In the genomic region with DNA sequence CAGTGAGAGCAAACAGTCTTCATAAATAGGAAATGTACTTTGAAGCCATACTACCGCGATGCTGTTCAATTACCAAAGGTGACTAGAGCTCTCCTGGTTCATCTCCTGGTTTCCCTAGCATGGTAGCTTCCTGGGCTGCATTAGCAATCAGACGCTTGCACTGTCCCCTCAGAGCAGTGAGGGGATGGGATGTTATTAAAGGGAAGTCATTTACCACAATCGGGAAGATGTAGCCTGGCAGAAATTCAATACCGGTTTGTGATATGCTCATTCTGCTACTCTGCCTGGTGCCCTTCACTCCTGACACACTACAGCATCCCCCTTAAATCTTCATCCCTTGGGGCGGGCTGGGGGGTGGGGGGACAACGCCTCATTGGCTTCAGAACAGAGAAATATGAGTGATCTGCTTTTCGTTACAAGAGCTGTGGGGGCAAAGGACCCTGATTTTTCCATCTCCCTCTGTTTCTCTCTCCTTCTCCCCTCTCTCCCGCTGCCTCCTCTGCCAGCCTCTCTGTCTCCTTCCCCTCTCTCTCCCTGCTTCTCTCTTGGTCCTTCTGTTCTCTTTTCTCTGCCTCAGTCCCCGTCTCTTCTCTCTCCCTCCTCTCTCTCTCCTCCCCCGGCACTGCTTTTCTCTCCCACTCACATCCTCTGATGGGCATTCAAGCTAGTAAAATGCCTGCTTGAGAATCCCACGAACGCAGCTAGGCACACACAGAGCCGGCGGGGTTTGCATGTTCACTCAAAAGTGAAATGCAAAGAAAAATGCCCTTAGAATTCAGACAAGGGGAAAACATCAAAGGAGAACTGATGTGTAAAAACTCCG, we compare ENCODE assay signal across 8 mouse cellular contexts. TPM values are rescaled to one million over a fixed set of nuclear protein-coding genes. Genes with fewer than 3 reads are reported as not detected.
DNase-seq lines count a peak whose midpoint lies in the region; ATAC-seq and TF ChIP-seq lines count a peak whose summit lies in the region.

No protein-coding gene starts in this region.

- H3K4me1 ChIP-seq in kidney, adult 2 months (ENCODE audit: control insufficient read depth, insufficient read depth, low read length) = no peaks in the 10 kb centered on the region; the same call in 1 of the 2 replicates
- H3K4me1 ChIP-seq in forebrain, embryonic 16.5 days (replicated peaks; ENCODE audit: control insufficient read depth, insufficient read depth, low read length) = 0 out of 2 replicates have a peak, but pooled peaks cover 12% of the 10 kb centered on the region
- H3K4me1 ChIP-seq in midbrain, embryonic 16.5 days (ENCODE audit: control insufficient read depth, insufficient read depth, low read length) = peaks cover 17% of the 10 kb centered on the region

- WGBS in kidney, adult 2 months = 6% methylated on average over 16 of the region's 16 CpGs
- 7% methylated on average over 16 of the region's 16 CpGs for WGBS in forebrain, embryonic 16.5 days
- 7% methylated on average over 16 of the region's 16 CpGs for WGBS in midbrain, embryonic 16.5 days

- H3K4me3 ChIP-seq in kidney, adult 2 months (ENCODE audit: insufficient read depth, low read depth, low read length) = peak overlapping the region; percentile 13
- H3K4me3 ChIP-seq in forebrain, embryonic 16.5 days (replicated peaks; ENCODE audit: low read length) = peak overlapping the region; percentile 47
- H3K4me3 ChIP-seq in left cerebral cortex, adult 2 months = peak overlapping the region; percentile 62
- H3K4me3 ChIP-seq in midbrain, embryonic 16.5 days (ENCODE audit: low read depth, low read length) = peak overlapping the region; percentile 58

- no peak overlapping the region for H3K27ac ChIP-seq in kidney, adult 2 months (ENCODE audit: insufficient read depth, low read depth, low read length)
- peak overlapping the region; percentile 91 for H3K27ac ChIP-seq in forebrain, embryonic 16.5 days (ENCODE audit: low read length)
- H3K27ac ChIP-seq in left cerebral cortex, adult 2 months = peak overlapping the region; percentile 89
- peak overlapping the region; percentile 84 for H3K27ac ChIP-seq in midbrain, embryonic 16.5 days (ENCODE audit: low read length)

- no peaks in the 10 kb centered on the region for H3K36me3 ChIP-seq in kidney, adult 2 months (ENCODE audit: control insufficient read depth, insufficient read depth, low read length)
- no peaks in the 10 kb centered on the region for H3K36me3 ChIP-seq in forebrain, embryonic 16.5 days (ENCODE audit: control insufficient read depth, insufficient read depth)
- no peaks in the 10 kb centered on the region for H3K36me3 ChIP-seq in midbrain, embryonic 16.5 days (ENCODE audit: control insufficient read depth, insufficient read depth, low read length)

- H3K9ac ChIP-seq in forebrain, embryonic 16.5 days (replicated peaks; ENCODE audit: low read depth, low read length) = peak overlapping the region; percentile 62
- peak overlapping the region; percentile 74 for H3K9ac ChIP-seq in midbrain, embryonic 16.5 days (ENCODE audit: low read depth, low read length)

- H3K9me3 ChIP-seq in forebrain, embryonic 16.5 days (ENCODE audit: control insufficient read depth, low read length) = no peaks in the 10 kb centered on the region
- H3K9me3 ChIP-seq in midbrain, embryonic 16.5 days (replicated peaks; ENCODE audit: control insufficient read depth, low read length, poor library complexity, severe bottlenecking) = no peaks in the 10 kb centered on the region

- H3K27me3 ChIP-seq in kidney, adult 2 months (replicated peaks; ENCODE audit: control insufficient read depth, insufficient read depth, low read length) = peaks cover 3% of the 10 kb centered on the region
- no peaks in the 10 kb centered on the region for H3K27me3 ChIP-seq in forebrain, embryonic 16.5 days (replicated peaks; ENCODE audit: control insufficient read depth, insufficient read depth, low read length)
- H3K27me3 ChIP-seq in midbrain, embryonic 16.5 days (ENCODE audit: control insufficient read depth, insufficient read depth, low read depth, low read length) = no peaks in the 10 kb centered on the region

- peak overlapping the region; percentile 76 for H3K4me2 ChIP-seq in forebrain, embryonic 16.5 days (ENCODE audit: low read length)
- H3K4me2 ChIP-seq in midbrain, embryonic 16.5 days (ENCODE audit: low read length) = peak overlapping the region; percentile 69

- ATAC-seq in forebrain, embryonic 16.5 days = peak; percentile 35
- peak; percentile 69 for ATAC-seq in midbrain, embryonic 16.5 days

- TF ChIP-seq POLR2A in kidney, adult 2 months (IDR thresholded peaks at IDR 0.05; ENCODE audit: low read depth, low read length) = no peak
- TF ChIP-seq POLR2A in brain, embryonic 14.5 days (IDR thresholded peaks at IDR 0.05; ENCODE audit: borderline replicate concordance, extremely low read depth, insufficient read depth, insufficient read length, poor library complexity, severe bottlenecking) = no peak

- no peak for TF ChIP-seq CTCF in kidney, adult 2 months (conservative IDR thresholded peaks at IDR 0.05; ENCODE audit: insufficient read depth, insufficient read length, low read depth, low read length)
- no peak for TF ChIP-seq CTCF in brain, embryonic 14.5 days (IDR thresholded peaks at IDR 0.05; ENCODE audit: borderline replicate concordance, extremely low read depth, insufficient read depth, insufficient read length)
- no peak for TF ChIP-seq CTCF in left cerebral cortex, adult 2 months (IDR thresholded peaks at IDR 0.05)

- intact Hi-C loops in left cerebral cortex, adult 2 months (cut with DNase I) = loop anchor here (2.0 to 10.0 kb wide), 6 partner anchors 233 to 1500 kb away; no protein-coding TSS in a partner anchor

- no peak for DNase-seq in kidney, adult 2 months
- DNase-seq in kidney, adult 8-10 months = no peak
- DNase-seq in brain, embryonic 14.5 days (ENCODE audit: low read depth) = peak; percentile 81
- peak; percentile 52 to 57 for DNase-seq in left cerebral cortex, adult 2 months (ENCODE audit: extremely low spot score in 1 of 2, low spot score in 2 of 2)
- DNase-seq in thymus, postnatal 0 days (ENCODE audit: low spot score) = no peak
- no peak for DNase-seq in spleen, adult 18-20 months

RNA-seq across cellular contexts. Expression of a gene that starts 1.3 kb away (rescaled TPM):
- polyA plus RNA-seq in kidney, adult 2 months (2012; rRNA removed) = 0.20 and 0.33 TPM in 2 replicates
- 33.1 and 50.8 TPM in 2 replicates for polyA plus RNA-seq in brain, embryonic 14.5 days (2012; rRNA removed)
- polyA plus RNA-seq in forebrain, embryonic 16.5 days (2015; fragmentation: Nextera tagmentation; extraction: Ambion mirVana) = 87.2 and 88.1 TPM in 2 replicates
- 10 to 100 TPM; 47.7 to 51.3 TPM for total RNA-seq in left cerebral cortex, adult 2 months (2021)
- 114 and 122 TPM in 2 replicates for polyA plus RNA-seq in midbrain, embryonic 16.5 days (2015; fragmentation: Nextera tagmentation; extraction: Ambion mirVana)
- polyA plus RNA-seq in thymus, postnatal 0 days (2015; fragmentation: Nextera tagmentation; extraction: Ambion mirVana) = 0.51 and 0.55 TPM in 2 replicates

Comparison
In these comparisons a context has a peak if more than half of its experiments do, and no peak if none do; other contexts are left out.
1. DNase-seq: peak in brain, embryonic 14.5 days (single experiment) and left cerebral cortex, adult 2 months (2 of 2); none in kidney, adult 2 months (single experiment), kidney, adult 8-10 months (0 of 2), thymus, postnatal 0 days (single experiment) and spleen, adult 18-20 months (0 of 2).
2. RNA of a gene that starts 1.3 kb away (polyA plus RNA-seq): 114 to 122 TPM in midbrain, embryonic 16.5 days, 87.2 to 88.1 TPM in forebrain, embryonic 16.5 days and 33.1 to 50.8 TPM in brain, embryonic 14.5 days; 0.51 to 0.55 TPM in thymus, postnatal 0 days and 0.20 to 0.33 TPM in kidney, adult 2 months; every median in the first group is over 10 times any median in the second.
3. Peak in every context shown above with its lines, with median percentiles within 50 percentile points of each other: H3K4me3 ChIP-seq.